Mouse (Mus musculus) adrenal gland (tissue): ENCODE results near the gene Gm21969.

Experiments
- intact Hi-C: fragments of 180-260 bp; cut with DNase I; formaldehyde crosslinking; loops from one replicate; pipeline ENCODE4 v1.15.1; 2025

Gene Gm21969

GRCm38 (mm10) chr4:139584704-139585103, 18.3 kb upstream of the Gm21969 start:
- intact Hi-C loops, result no loop called here

DNA sequence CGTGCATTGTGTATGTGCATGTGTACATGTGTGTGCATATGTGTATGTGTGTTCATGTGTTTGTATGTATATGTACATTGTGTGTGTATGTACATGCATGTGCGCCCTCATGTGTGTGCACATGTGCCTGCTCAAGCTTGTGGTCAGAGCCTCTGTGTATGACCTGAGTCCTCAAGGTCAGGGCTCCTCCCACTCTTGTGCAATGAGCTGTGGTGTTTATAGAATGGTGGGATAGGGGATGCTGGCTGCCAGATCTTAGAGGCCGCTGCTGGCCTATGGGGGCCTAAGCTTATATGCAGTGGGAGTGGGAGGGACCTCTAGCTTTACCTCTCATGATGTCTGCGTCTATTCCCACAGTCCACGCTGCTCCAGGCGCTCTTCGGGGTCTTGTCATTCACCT, 17.3 kb upstream of the Gm21969 start:
- intact Hi-C loops, result no loop called here

DNA sequence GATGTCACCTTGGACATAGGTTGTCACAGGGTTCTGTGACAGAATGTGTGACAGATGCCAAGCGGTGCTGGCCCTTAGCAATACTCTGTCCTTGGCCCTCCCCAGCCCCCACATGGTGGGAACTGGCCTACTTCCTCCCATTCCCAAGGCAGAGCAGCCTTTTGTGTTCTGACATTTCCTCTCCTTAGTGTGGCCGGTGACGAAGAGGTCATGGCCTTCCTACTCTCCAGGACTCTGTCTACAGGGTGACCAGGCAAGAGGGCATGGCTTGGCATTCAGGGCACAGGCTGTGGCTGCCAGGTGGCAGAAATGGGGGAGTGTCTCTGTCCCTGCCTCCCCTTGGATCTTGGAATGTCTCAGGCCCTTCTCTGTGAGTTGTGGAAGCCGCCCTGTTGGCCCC, 15.6 kb upstream of the Gm21969 start:
- intact Hi-C loops, result no loop called here

DNA sequence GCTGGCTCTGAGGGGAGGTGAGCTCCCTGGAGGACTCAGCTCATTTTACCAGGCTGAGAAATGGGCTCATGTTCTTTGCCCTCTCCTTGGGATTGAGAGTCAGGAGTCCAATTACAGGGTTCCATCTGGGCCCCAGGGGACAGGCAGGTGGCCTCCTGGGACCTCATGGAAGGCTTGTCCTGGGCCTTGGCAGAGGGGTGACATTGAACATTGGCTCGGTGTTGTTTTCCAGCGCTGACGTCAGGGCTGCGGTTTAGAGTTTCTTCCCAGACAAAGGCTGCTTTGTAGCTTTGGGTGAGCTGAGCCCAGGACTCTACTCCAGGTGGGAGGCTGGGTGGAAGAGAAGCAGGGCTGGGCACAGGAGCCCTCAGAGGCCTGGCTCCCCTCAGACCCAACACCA, 15.2 kb upstream of the Gm21969 start:
- intact Hi-C loops, result no loop called here

- intact Hi-C loops, result no loop called here
These were observed 13.5 kb upstream of the Gm21969 start for GRCm38 (mm10) chr4:139589351-139590027.

- intact Hi-C loops, result no loop called here
These were observed 12.5 kb upstream of the Gm21969 start for GRCm38 (mm10) chr4:139590446-139590845.

- intact Hi-C loops, result no loop called here
These were observed 10.1 kb upstream of the Gm21969 start for GRCm38 (mm10) chr4:139592895-139593294.

GRCm38 (mm10) chr4:139593383-139593782, 9.6 kb upstream of the Gm21969 start:
- intact Hi-C loops, result no loop called here

DNA sequence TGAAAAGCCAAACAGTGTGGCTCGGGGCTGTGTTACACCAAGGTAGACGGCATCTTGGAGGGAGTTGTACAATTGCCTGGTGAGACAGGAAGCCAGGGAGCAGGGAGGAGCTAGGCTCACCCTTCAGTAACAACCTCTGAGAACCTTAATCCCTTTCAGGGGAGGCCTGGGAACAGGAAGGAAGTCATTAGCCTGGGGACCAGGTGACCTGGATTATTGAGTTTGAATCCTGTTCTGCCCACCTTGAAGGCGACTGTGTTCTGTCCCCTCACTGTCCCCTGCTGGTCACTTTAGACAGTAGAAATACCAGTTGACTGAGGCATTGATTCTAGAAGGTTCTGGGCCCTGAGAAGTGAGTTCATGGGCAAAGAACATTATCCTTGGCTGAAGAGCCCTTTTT, 8.9 kb upstream of the Gm21969 start:
- intact Hi-C loops, result no loop called here

- intact Hi-C loops, result no loop called here
These were observed 6.3 kb upstream of the Gm21969 start for GRCm38 (mm10) chr4:139596715-139597114.

DNA sequence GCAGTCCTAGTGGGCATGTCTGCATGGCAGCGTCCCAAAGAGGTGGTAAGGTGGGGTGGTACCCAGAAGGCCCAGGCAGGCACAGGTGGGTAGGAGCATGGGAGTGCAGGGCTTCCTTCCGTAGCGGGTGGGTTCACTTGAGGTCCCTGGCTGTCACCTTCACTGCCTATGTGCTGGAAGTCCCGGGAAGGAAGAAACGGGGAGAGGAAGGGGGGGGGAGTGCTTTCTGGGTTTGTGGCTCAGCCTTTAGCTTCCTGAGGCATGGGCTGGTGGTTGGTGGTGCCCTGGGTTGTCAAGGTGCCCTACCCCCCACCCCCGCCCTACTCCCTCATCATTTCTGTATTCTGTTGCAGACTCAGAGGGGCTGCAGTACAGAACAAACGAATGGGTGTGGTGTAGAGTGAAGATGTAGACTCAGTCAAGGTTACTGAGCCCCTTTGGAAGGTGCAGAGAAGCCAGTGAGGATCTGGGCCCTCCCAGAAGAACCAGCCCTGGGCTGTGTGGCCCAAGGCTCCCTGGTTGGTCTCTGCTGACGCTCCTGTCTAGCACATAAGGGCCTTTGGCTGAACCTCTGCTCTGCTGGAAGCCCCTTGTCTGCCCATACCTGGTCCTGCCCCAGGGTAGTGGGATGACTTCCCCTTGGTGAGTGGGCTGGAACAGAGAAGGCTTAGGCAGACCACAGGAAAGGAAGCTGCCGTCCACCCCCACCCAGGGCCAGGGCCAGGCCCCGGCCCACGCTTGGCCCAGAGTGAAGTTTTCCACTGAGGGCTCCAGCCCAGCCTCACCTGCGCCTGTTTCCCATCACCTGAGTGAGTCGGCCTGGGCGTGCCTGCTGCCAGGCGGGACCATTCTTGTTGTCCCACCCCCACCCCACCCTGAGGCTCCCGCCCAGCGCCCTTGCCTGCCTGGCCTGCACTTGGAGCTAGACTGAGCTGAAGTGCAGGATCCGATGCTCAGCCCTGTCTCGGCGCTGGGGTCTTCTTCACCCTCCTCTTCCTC, 5.4 kb upstream of the Gm21969 start:
- intact Hi-C loops, result no loop called here

- intact Hi-C loops, result no loop called here
These were observed 4.6 kb upstream of the Gm21969 start for GRCm38 (mm10) chr4:139598356-139598755.

DNA sequence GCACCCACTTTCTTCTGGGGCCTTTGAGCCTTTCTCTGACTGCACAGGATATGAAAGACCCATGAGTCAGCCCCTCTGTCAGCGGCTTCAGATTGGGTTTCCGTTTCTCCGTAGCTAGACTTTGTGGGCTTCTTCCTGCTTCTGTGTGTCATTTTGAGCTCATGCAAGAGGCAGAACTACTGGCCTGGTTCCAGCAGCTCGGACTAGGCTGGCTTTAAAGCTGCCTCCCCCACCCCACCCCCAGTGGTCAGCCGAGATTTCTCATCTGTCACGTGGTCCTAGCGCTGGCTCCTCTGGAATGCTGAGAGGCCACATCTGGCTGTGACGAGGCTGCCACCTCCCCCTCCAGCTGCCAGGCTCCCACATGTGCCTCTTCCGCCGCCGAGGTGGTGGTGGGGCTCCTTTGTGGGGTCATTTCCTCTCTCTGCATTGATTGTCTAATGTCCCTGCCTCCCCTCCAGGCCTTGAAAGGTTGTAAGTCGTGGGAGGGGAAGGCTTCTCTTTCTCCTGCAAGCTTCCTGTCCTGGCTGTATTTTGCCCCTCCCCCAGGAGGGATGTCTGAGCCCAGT, 4.0 kb upstream of the Gm21969 start:
- intact Hi-C loops, result no loop called here

GRCm38 (mm10) chr4:139601519-139602356, 1.2 kb upstream of the Gm21969 start:
- intact Hi-C loops, result no loop called here

DNA sequence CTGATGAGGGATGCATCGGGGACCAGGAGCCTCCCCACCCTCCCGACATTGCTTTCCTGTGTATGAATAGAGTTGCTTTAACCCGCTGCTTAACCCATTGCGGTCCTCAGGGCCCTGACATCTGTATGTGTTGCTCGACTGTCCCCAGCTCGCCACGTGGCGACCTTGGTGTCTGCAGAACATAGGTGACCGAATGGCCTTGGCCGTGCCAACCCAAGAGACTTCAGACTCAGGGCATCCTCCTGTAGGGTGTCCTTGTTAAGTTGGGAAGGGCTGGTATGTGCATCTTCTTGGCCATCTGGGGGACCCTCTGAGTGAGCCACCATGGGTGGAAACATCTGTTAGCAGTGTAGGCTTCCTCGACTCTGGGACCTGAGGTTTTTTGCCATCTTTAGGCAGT, 2.2 kb downstream of the Gm21969 start:
- intact Hi-C loops, result no loop called here

GRCm38 (mm10) chr4:139606732-139607131, 3.7 kb downstream of the Gm21969 start:
- intact Hi-C loops, result no loop called here

DNA sequence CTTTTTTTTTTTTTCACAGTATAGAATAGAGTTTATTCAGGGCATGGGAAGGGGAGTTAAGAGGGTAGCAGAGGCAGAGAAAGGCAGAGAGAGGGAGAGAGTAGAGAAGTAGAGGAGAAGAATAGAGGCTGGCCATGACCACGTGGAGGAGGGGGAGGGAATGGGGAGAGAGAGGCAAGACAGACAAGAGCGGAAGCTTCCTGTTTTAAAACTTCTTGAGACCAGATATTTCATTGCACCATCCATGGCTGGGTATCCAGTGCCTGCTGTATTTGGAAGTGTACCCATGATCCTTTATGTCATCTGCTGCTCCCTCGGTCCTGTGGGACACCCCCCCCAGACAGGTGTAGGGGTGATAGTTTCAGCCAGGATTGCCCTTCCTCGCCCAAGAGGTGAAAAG, 6.0 kb downstream of the Gm21969 start:
- intact Hi-C loops, result no loop called here

- intact Hi-C loops, result loop anchor here (5.0 to 10.0 kb wide), 3 partner anchors 39 to 226 kb away; no protein-coding TSS in a partner anchor
These were observed 8.0 kb downstream of the Gm21969 start for GRCm38 (mm10) chr4:139610954-139611353.

- intact Hi-C loops, result loop anchor here (5.0 to 10.0 kb wide), 3 partner anchors 39 to 227 kb away; no protein-coding TSS in a partner anchor
These were observed 8.6 kb downstream of the Gm21969 start for GRCm38 (mm10) chr4:139611542-139611953.

DNA sequence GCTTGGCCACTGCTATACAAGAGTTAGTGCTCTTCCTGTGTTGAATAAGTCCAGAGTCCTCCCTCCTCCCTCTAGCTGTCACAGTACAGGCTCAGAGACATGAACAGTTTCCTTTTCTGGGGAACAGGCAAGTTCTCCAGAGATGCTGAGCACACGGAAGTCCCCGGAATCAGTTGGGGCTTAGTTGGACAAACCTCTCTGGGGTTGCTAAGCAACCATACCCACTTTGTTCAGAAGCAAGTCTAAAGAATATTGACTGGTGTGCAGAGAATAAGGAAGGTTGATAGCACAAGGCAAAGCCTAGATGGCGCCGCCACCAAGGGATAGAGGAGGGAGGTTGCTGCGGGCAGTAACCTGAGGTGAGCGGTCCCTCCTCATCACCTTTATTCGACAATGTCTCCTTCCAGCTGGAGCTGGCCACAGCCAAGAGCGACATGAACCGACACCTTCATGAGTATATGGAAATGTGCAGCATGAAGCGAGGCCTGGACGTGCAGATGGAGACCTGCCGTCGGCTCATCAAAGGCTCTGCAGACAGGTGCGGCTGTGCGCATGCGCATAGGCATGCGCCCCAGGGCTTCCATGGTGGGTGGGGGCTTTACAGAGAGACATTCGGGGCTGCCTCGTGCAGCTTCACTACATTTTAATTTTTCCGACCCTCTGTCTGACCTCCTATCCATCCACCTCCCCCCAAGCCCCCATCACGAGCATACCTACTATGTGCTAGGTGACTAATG, 11.7 kb downstream of the Gm21969 start:
- intact Hi-C loops, result loop anchor here (5.0 to 10.0 kb wide), 3 partner anchors 42 to 230 kb away; no protein-coding TSS in a partner anchor
